Mouse (Mus musculus): ENCODE data around the gene Hivep3.

Gene Hivep3

GRCm38 (mm10) chr4:119816620-119817356, 83.2 kb downstream of the Hivep3 start:
- no peak for DNase-seq (ENCODE audit: low spot score)

- no peak for DNase-seq (ENCODE audit: low spot score)
Measured at GRCm38 (mm10) chr4:119825956-119826355, 92.4 kb downstream of the Hivep3 start.

GRCm38 (mm10) chr4:119828386-119828785, 94.8 kb downstream of the Hivep3 start:
- no peak for DNase-seq (ENCODE audit: low spot score)

- no peak for DNase-seq (ENCODE audit: low spot score)
Measured at GRCm38 (mm10) chr4:119828996-119829395, 95.4 kb downstream of the Hivep3 start.

GRCm38 (mm10) chr4:119833333-119833732, 99.7 kb downstream of the Hivep3 start:
- DNase-seq (ENCODE audit: low spot score) = no peak

- no peak for DNase-seq (ENCODE audit: low spot score)
Measured at GRCm38 (mm10) chr4:119833884-119834283, 100.3 kb downstream of the Hivep3 start.

GRCm38 (mm10) chr4:119836181-119836580, 102.6 kb downstream of the Hivep3 start:
- no peak for DNase-seq (ENCODE audit: low spot score)

- no peak for DNase-seq (ENCODE audit: low spot score)
Measured at GRCm38 (mm10) chr4:119837505-119838065, 104.0 kb downstream of the Hivep3 start.

GRCm38 (mm10) chr4:119838308-119838707, 104.7 kb downstream of the Hivep3 start:
- no peak for DNase-seq (ENCODE audit: low spot score)

GRCm38 (mm10) chr4:119843294-119843693, 109.7 kb downstream of the Hivep3 start:
- no peak for DNase-seq (ENCODE audit: low spot score)

- no peak for DNase-seq (ENCODE audit: low spot score)
Measured at GRCm38 (mm10) chr4:119844267-119844666, 110.7 kb downstream of the Hivep3 start.

GRCm38 (mm10) chr4:119845596-119846161, 112.1 kb downstream of the Hivep3 start:
- DNase-seq (ENCODE audit: low spot score) = no peak

- DNase-seq (ENCODE audit: low spot score) = no peak
Measured at GRCm38 (mm10) chr4:119852483-119852882, 118.9 kb downstream of the Hivep3 start.

- no peak for DNase-seq (ENCODE audit: low spot score)
Measured at GRCm38 (mm10) chr4:119854307-119855144, 120.9 kb downstream of the Hivep3 start.

- DNase-seq (ENCODE audit: low spot score) = no peak
Measured at GRCm38 (mm10) chr4:119859454-119859853, 125.9 kb downstream of the Hivep3 start.

- no peak for DNase-seq (ENCODE audit: low spot score)
Measured at GRCm38 (mm10) chr4:119861001-119861400, 127.4 kb downstream of the Hivep3 start.

GRCm38 (mm10) chr4:119865827-119866455, 132.4 kb downstream of the Hivep3 start:
- no peak for DNase-seq (ENCODE audit: low spot score)

GRCm38 (mm10) chr4:119867132-119867531, 133.5 kb downstream of the Hivep3 start:
- no peak for DNase-seq (ENCODE audit: low spot score)

- DNase-seq (ENCODE audit: low spot score) = no peak
Measured at GRCm38 (mm10) chr4:119870411-119870810, 136.8 kb downstream of the Hivep3 start.

- no peak for DNase-seq (ENCODE audit: low spot score)
Measured at GRCm38 (mm10) chr4:119871441-119871840, 137.9 kb downstream of the Hivep3 start.

GRCm38 (mm10) chr4:119871861-119872582, 138.4 kb downstream of the Hivep3 start:
- no peak for DNase-seq (ENCODE audit: low spot score)
